ENCODE assay signal across 9 mouse cellular contexts in genomic region chr6:30381116-30381515, GRCm38 (mm10). TPM values are rescaled to one million over a fixed set of nuclear protein-coding genes. Genes with fewer than 3 reads are reported as not detected.
DNase-seq lines count a peak whose midpoint lies in the region; ATAC-seq lines count a peak whose summit lies in the region.
"Had no signal": no experiment of that assay in that cellular context is flagged by ENCODE, and none has a peak within 500 bp of the region (broad histone marks: within the 10 kb centered on the region; RNA-seq: fewer than 3 reads in every experiment).

No protein-coding gene starts in this region.

- H3K27ac ChIP-seq in hindbrain, embryonic 10.5 days = no peak overlapping the region
- H3K27ac ChIP-seq in hindbrain, embryonic 16.5 days (ENCODE audit: low read depth, low read length) = no peak overlapping the region
- no peak overlapping the region for H3K27ac ChIP-seq in neural tube, embryonic 11.5 days (ENCODE audit: low read depth, low read length)
- H3K27ac ChIP-seq: liver, embryonic 13.5 days had no signal

- peaks cover 94% of the 10 kb centered on the region for H3K36me3 ChIP-seq in hindbrain, embryonic 10.5 days
- peaks cover 27% of the 10 kb centered on the region for H3K36me3 ChIP-seq in hindbrain, embryonic 16.5 days (ENCODE audit: control insufficient read depth, insufficient read depth, low read length)
- peaks cover 10% of the 10 kb centered on the region for H3K36me3 ChIP-seq in neural tube, embryonic 11.5 days (ENCODE audit: control insufficient read depth, insufficient read depth, low read length)

- no peak overlapping the region for H3K4me3 ChIP-seq in hindbrain, embryonic 10.5 days
- H3K4me3 ChIP-seq in hindbrain, embryonic 16.5 days (ENCODE audit: low read length) = no peak overlapping the region
- H3K4me3 ChIP-seq in neural tube, embryonic 11.5 days (ENCODE audit: low read depth, low read length) = no peak overlapping the region
- H3K4me3 ChIP-seq: liver, embryonic 13.5 days had no signal

- DNase-seq in hindbrain, embryonic 10.5 days (ENCODE audit: low spot score) = peak; percentile 23
- peak; percentile 35 for DNase-seq in neural tube, embryonic 11.5 days (ENCODE audit: low spot score)
- no peak for DNase-seq in neural tube, embryonic 10.5 days (ENCODE audit: extremely low spot score, low spot score)
- DNase-seq in embryo, embryonic 10.5 days (ENCODE audit: low spot score) = peak; percentile 64
- DNase-seq in thymus, postnatal 0 days (ENCODE audit: low spot score) = peak; percentile 36
- DNase-seq in urinary bladder, adult 2 months (ENCODE audit: low spot score) = no peak
- DNase-seq: liver, embryonic 13.5 days had no signal

- no peak for ATAC-seq in hindbrain, embryonic 16.5 days
- ATAC-seq in neural tube, embryonic 11.5 days (ENCODE audit: insufficient read depth, low FRiP score, low TSS enrichment) = no peak
- ATAC-seq in activated CD4-positive, CD25-positive, alpha-beta regulatory T cell, adult 4 months = no peak

- H3K9me3 ChIP-seq in hindbrain, embryonic 10.5 days = no peaks in the 10 kb centered on the region
- no peaks in the 10 kb centered on the region for H3K9me3 ChIP-seq in hindbrain, embryonic 16.5 days (ENCODE audit: control insufficient read depth, low read length)
- no peaks in the 10 kb centered on the region for H3K9me3 ChIP-seq in neural tube, embryonic 11.5 days (ENCODE audit: control insufficient read depth, low read length)
- H3K9me3 ChIP-seq: liver, embryonic 13.5 days had no signal

- H3K4me1 ChIP-seq in hindbrain, embryonic 10.5 days (replicated peaks) = no peaks in the 10 kb centered on the region
- no peaks in the 10 kb centered on the region for H3K4me1 ChIP-seq in hindbrain, embryonic 16.5 days (ENCODE audit: control insufficient read depth, insufficient read depth, low read depth, low read length)
- H3K4me1 ChIP-seq in neural tube, embryonic 11.5 days (ENCODE audit: control insufficient read depth, insufficient read depth, low read length) = no peaks in the 10 kb centered on the region

- 75% methylated on average over 3 of the region's 3 CpGs for WGBS in hindbrain, embryonic 10.5 days
- WGBS in hindbrain, embryonic 16.5 days = 70% methylated on average over 3 of the region's 3 CpGs
- WGBS in neural tube, embryonic 11.5 days = 74% methylated on average over 3 of the region's 3 CpGs

- H3K27me3 ChIP-seq in hindbrain, embryonic 10.5 days (ENCODE audit: insufficient read depth, poor library complexity, severe bottlenecking) = no peaks in the 10 kb centered on the region
- H3K27me3 ChIP-seq in hindbrain, embryonic 16.5 days (replicated peaks; ENCODE audit: control insufficient read depth, insufficient read depth, low read length) = no peaks in the 10 kb centered on the region
- H3K27me3 ChIP-seq in neural tube, embryonic 11.5 days (ENCODE audit: control insufficient read depth, insufficient read depth, low read length) = no peaks in the 10 kb centered on the region
- H3K27me3 ChIP-seq: liver, embryonic 13.5 days had no signal

- no peak overlapping the region for H3K9ac ChIP-seq in hindbrain, embryonic 16.5 days (ENCODE audit: low read depth, low read length)
- H3K9ac ChIP-seq in neural tube, embryonic 11.5 days (ENCODE audit: low read length) = no peak overlapping the region
- H3K9ac ChIP-seq: liver, embryonic 13.5 days had no signal

- H3K4me2 ChIP-seq in hindbrain, embryonic 16.5 days (ENCODE audit: low read length) = no peak overlapping the region
- no peak overlapping the region for H3K4me2 ChIP-seq in neural tube, embryonic 11.5 days (ENCODE audit: low read depth)
- H3K4me2 ChIP-seq: liver, embryonic 13.5 days had no signal

RNA-seq across cellular contexts. Expression of gene Zc3hc1, which starts 9.7 kb away (rescaled TPM):
- polyA plus RNA-seq in hindbrain, embryonic 10.5 days (2016; fragmentation: Nextera tagmentation; extraction: Ambion mirVana) = 74.9 and 76.1 TPM in 2 replicates
- polyA plus RNA-seq in hindbrain, embryonic 16.5 days (2015; fragmentation: Nextera tagmentation; extraction: Ambion mirVana) = 65.5 and 68.2 TPM in 2 replicates
- 72.3 and 73.7 TPM in 2 replicates for polyA plus RNA-seq in neural tube, embryonic 11.5 days (2014; fragmentation: Nextera tagmentation; extraction: Ambion mirVana)
- polyA plus RNA-seq in thymus, postnatal 0 days (2015; fragmentation: Nextera tagmentation; extraction: Ambion mirVana) = 48.8 and 49.2 TPM in 2 replicates
- polyA plus RNA-seq in activated CD4-positive, CD25-positive, alpha-beta regulatory T cell, adult 4 months (2017; shearing (Covaris generic)) = 10 to 100 TPM; 44.5 to 48.8 TPM
- 13.9 and 14.7 TPM in 2 replicates for polyA plus RNA-seq in urinary bladder, adult 2 months (2012; rRNA removed)

RNA-seq across cellular contexts. Expression of gene Klhdc10, which starts 20.6 kb away (rescaled TPM):
- 26.1 and 29.2 TPM in 2 replicates for polyA plus RNA-seq in hindbrain, embryonic 10.5 days (2016; fragmentation: Nextera tagmentation; extraction: Ambion mirVana)
- polyA plus RNA-seq in hindbrain, embryonic 16.5 days (2015; fragmentation: Nextera tagmentation; extraction: Ambion mirVana) = 27.8 and 34.9 TPM in 2 replicates
- polyA plus RNA-seq in neural tube, embryonic 11.5 days (2014; fragmentation: Nextera tagmentation; extraction: Ambion mirVana) = 33.9 and 38.8 TPM in 2 replicates
- 7.9 and 8.3 TPM in 2 replicates for polyA plus RNA-seq in thymus, postnatal 0 days (2015; fragmentation: Nextera tagmentation; extraction: Ambion mirVana)
- polyA plus RNA-seq in activated CD4-positive, CD25-positive, alpha-beta regulatory T cell, adult 4 months (2017; shearing (Covaris generic)) = 1 to 10 TPM; 2.1 to 2.5 TPM
- 22.8 and 23.3 TPM in 2 replicates for polyA plus RNA-seq in urinary bladder, adult 2 months (2012; rRNA removed)

Comparison
In these comparisons a context has a peak if more than half of its experiments do, and no peak if none do; other contexts are left out.
1. DNase-seq: peak in hindbrain, embryonic 10.5 days (single experiment), neural tube, embryonic 11.5 days (single experiment), embryo, embryonic 10.5 days (single experiment) and thymus, postnatal 0 days (single experiment); none in neural tube, embryonic 10.5 days (single experiment) and urinary bladder, adult 2 months (single experiment).